Mouse (Mus musculus): ENCODE measurements around the gene Actn2. TPM values are rescaled to one million over a fixed set of nuclear protein-coding genes. Genes with fewer than 3 reads are reported as not detected.

Gene Actn2
- polyA plus RNA-seq, 1 experiment from 2014 or later: 17.0 TPM

DNA sequence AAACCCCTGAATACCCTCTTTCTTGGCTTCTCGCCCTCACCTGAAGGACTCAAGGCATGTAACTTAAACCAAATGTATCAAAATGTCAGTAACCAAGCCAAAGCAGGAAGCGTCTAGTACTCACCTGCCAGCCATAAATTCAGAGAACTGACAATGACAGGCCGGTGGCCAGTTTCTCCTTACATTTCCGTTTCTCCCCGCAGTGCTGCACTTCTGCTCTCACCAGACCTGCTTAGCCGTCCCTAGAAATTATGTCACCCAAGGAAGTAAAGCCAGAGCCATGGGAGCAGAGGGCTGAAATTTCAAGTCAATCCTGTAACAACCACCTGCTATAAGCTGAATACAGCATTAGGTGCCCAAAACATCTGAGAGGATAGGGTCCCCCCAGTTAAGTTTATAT is 887 bp upstream of the Actn2 start:
- Histone ChIP-seq H3K4me3 (no peak overlapping the region), H3K9me3 (no peaks in the 10 kb centered on the region), H3K27me3 (peaks cover 4% of the 10 kb centered on the region; the same call in 1 of the 2 replicates), H3K36me3 (no peaks in the 10 kb centered on the region), H3K4me1 (peaks cover 5% of the 10 kb centered on the region), H3K9ac (no peak overlapping the region), H3K27ac (no peak overlapping the region), H3K4me2 (peak overlapping the region; percentile 76; the same call in 1 of the 2 replicates)
- no peak for ATAC-seq (ENCODE audit: insufficient number of reproducible peaks, insufficient read depth, low FRiP score, low TSS enrichment, low read depth)
- 52% methylated on average over 6 of the region's 6 CpGs for WGBS

DNA sequence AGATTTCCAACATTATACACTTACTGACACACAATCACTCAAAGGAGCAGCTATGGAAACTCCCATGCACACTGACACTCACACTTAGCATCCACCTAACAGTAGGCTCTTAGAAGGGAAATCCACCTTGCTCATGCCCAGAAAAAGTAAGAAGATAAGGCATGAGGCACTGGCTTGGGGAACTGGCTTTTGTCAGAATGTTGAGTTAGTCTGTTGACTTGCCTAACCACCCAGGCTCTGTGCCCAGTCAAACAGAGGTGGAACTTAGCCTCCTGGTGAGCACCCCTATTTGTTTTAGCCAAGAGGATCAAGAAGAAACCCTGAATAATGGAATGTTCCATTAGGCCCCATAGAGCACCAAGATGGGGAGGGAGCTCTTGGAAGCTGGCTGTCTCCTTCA is 1.1 kb downstream of the Actn2 start:
- no peak overlapping the region for H3K9ac ChIP-seq
- ATAC-seq (ENCODE audit: insufficient number of reproducible peaks, insufficient read depth, low FRiP score, low TSS enrichment, low read depth): no peak
- no peaks in the 10 kb centered on the region for H3K9me3 ChIP-seq
- no peak overlapping the region for H3K4me3 ChIP-seq
- H3K4me1 ChIP-seq: peaks cover 5% of the 10 kb centered on the region
- H3K36me3 ChIP-seq: no peaks in the 10 kb centered on the region
- H3K27me3 ChIP-seq: peaks cover 4% of the 10 kb centered on the region; the same call in 1 of the 2 replicates
- H3K27ac ChIP-seq: no peak overlapping the region
- H3K4me2 ChIP-seq: no peak overlapping the region

DNA sequence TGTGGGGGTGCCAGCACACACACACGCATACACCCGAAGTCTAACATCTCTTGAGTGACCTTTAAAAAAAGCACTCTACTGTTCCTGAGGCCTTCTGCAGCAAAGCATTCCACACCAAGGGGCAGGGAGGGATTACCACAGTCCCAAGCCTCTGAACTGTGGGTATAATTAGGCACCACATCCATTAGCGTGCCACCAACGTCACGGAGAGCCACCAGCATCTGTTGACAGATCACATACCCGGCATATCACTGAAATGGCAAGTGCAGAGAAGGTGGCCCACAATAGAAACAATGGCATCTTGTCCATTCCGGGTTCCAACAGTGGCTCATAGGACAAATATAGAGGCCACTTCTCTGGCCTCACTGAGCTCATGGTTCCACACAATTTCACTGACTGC is 2.8 kb downstream of the Actn2 start:
- no peak for ATAC-seq (ENCODE audit: insufficient number of reproducible peaks, insufficient read depth, low FRiP score, low TSS enrichment, low read depth)

DNA sequence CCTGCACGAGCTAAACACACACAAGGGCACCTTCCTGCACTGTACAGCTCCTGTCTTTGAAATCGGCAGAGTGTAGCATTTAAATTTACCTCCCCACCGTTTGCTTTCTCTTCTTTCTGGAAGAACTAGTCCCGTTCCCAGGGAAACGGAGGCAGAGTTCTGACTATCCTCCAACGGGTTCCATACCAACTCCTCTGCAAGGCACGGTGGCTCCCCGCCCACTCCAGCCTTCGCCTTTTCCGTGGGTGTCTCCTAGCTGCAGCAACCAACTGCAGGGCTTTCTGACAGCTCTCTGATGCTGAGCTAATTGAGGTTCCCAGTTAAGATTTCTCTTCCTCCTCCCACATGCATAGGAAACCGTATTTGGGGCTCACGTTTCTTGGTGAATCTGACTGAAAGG is 6.5 kb downstream of the Actn2 start:
- 64% methylated on average over 12 of the region's 12 CpGs for WGBS
- Histone ChIP-seq H3K36me3 (no peaks in the 10 kb centered on the region), H3K9me3 (no peaks in the 10 kb centered on the region), H3K9ac (no peak overlapping the region), H3K4me1 (no peaks in the 10 kb centered on the region), H3K27ac (no peak overlapping the region), H3K27me3 (no peaks in the 10 kb centered on the region), H3K4me3 (no peak overlapping the region), H3K4me2 (no peak overlapping the region)
- no peak for ATAC-seq (ENCODE audit: insufficient number of reproducible peaks, insufficient read depth, low FRiP score, low TSS enrichment, low read depth)

More for the DNA sequence above, 2.8 kb downstream of the Actn2 start:
- Histone ChIP-seq H3K9ac (no peak overlapping the region), H3K27me3 (peaks cover 4% of the 10 kb centered on the region; the same call in 1 of the 2 replicates), H3K4me3 (no peak overlapping the region), H3K4me1 (peaks cover 5% of the 10 kb centered on the region), H3K36me3 (no peaks in the 10 kb centered on the region), H3K9me3 (no peaks in the 10 kb centered on the region), H3K27ac (no peak overlapping the region), H3K4me2 (no peak overlapping the region)
- WGBS: 82% methylated on average over 7 of the region's 7 CpGs

DNA sequence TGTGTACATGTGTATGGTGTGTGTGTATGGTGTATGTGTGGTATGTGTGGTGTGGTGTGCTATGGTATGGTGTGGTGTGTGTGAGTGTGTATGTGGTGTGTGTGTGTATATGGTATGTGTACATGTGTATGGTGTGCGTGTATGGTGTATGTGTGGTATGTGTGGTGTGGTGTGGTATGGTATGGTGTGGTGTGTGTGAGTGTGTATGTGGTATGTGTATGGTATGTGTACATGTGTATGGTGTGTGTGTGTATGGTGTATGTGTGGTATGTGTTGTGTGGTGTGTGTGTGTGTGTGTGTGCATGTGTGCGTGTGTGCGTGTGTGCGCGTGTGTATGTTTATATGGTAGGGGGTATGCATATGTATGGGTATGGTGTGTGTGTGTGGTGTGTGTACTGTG is 9.0 kb downstream of the Actn2 start:
- H3K27me3 ChIP-seq: no peaks in the 10 kb centered on the region
- no peak overlapping the region for H3K4me3 ChIP-seq
- no peaks in the 10 kb centered on the region for H3K9me3 ChIP-seq
- no peak overlapping the region for H3K27ac ChIP-seq
- H3K36me3 ChIP-seq: no peaks in the 10 kb centered on the region
- 0 out of 2 replicates have a peak, but pooled peaks have one; percentile 48 for ATAC-seq (ENCODE audit: insufficient number of reproducible peaks, insufficient read depth, low FRiP score, low TSS enrichment, low read depth)
- no peak overlapping the region for H3K4me2 ChIP-seq
- H3K4me1 ChIP-seq: no peaks in the 10 kb centered on the region
- over 99% methylated on average over 5 of the region's 5 CpGs for WGBS
- no peak overlapping the region for H3K9ac ChIP-seq

DNA sequence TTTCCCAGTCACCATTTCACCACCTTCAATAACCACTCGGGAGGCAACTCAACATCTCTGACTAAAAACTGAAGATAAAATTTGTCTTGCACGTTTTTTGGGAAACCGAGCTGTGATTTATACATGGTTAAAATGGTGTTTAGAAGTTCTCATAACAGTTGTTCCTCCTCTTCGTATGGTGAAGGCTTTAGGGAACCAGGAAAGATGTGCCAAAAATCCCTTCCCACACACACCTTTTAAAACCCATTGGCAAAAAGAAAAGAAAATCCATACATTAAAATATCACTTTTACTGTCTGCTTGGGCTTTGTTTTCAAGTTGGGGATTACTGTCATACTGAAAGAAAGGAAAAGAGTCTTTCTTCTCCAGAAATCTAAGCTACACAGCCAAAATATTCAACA is 12.2 kb downstream of the Actn2 start:
- Histone ChIP-seq H3K4me1 (no peaks in the 10 kb centered on the region), H3K9ac (no peak overlapping the region), H3K4me3 (no peak overlapping the region), H3K9me3 (no peaks in the 10 kb centered on the region), H3K4me2 (no peak overlapping the region), H3K27me3 (no peaks in the 10 kb centered on the region), H3K27ac (no peak overlapping the region), H3K36me3 (no peaks in the 10 kb centered on the region)
- no peak for ATAC-seq (ENCODE audit: insufficient number of reproducible peaks, insufficient read depth, low FRiP score, low TSS enrichment, low read depth)
- 86% methylated on average over 4 of the region's 4 CpGs for WGBS

DNA sequence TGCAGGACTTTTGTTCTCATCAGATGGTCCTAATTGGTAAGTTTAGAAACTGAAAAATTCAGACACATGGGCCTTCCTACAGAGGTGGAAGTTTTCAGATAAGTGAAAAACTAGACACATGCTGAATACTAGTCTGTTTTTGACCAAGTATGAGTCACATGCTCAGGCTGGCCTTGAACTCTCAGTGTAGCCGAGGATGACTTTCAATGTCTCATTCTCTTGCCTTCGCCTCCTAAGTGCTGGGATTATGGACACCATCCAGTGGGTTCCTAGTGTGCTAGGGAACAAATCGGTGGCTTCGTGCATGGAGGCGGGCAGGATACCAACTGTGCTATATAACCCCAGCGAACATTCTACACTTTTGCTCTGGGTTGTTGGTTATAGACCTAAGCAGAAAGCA is 13.0 kb downstream of the Actn2 start:
- no peak overlapping the region for H3K4me2 ChIP-seq
- H3K36me3 ChIP-seq: no peaks in the 10 kb centered on the region
- no peaks in the 10 kb centered on the region for H3K27me3 ChIP-seq
- H3K4me3 ChIP-seq: no peak overlapping the region
- no peak overlapping the region for H3K9ac ChIP-seq
- no peaks in the 10 kb centered on the region for H3K4me1 ChIP-seq
- H3K9me3 ChIP-seq: no peaks in the 10 kb centered on the region
- WGBS: 91% methylated on average over 6 of the region's 6 CpGs
- H3K27ac ChIP-seq: no peak overlapping the region
- ATAC-seq (ENCODE audit: insufficient number of reproducible peaks, insufficient read depth, low FRiP score, low TSS enrichment, low read depth): no peak

DNA sequence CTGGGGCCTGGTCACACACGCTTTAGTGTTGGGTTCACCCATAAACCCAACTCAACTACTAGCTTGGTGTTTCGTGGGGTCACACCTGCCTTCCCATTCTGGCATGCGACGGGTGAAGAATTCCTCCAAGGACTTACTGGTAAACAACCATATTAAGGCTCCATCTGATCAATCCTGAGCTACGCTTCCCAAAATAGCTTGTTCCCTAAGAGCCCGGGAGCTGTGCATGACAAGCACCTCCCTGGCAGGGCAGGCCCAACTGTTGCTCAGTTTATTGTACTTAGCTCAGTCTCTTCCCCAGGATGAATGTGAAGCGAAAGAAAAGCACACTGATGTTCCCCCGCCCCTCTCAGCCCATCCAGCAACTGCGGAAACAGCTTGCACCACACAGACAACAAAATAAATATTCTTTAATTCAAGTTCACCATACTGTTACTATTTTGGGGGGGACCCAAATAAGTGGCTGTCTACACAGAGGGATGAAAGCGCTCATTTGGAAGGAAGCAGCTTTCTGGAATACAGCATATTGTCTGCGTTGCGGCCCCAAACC is 17.4 kb downstream of the Actn2 start:
- Histone ChIP-seq H3K9me3 (no peaks in the 10 kb centered on the region), H3K27me3 (no peaks in the 10 kb centered on the region), H3K27ac (no peak overlapping the region), H3K4me1 (no peaks in the 10 kb centered on the region), H3K4me2 (no peak overlapping the region), H3K9ac (no peak overlapping the region), H3K36me3 (no peaks in the 10 kb centered on the region), H3K4me3 (no peak overlapping the region)
- ATAC-seq (ENCODE audit: insufficient number of reproducible peaks, insufficient read depth, low FRiP score, low TSS enrichment, low read depth): no peak
- 90% methylated on average over 12 of the region's 12 CpGs for WGBS

DNA sequence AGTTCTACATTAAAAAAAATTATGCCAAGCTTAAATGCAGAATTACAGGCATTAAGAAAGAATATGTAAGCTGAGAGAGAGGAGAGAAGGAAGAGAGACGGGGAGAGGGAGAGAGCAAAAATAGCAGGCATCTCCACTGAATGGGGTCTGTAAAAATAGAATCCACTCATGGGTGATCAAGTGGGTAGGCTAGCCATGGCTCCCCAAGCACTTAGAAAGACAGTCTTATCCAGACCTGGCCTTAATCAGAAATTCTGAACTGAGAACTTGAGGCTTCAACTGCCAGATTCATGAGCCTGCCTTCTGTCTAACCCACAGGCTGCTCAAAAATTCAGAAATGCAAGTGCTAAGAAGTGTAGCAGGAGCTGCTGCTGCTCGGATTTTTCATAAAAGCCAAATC is 20.4 kb downstream of the Actn2 start:
- no peaks in the 10 kb centered on the region for H3K9me3 ChIP-seq
- H3K36me3 ChIP-seq: no peaks in the 10 kb centered on the region

DNA sequence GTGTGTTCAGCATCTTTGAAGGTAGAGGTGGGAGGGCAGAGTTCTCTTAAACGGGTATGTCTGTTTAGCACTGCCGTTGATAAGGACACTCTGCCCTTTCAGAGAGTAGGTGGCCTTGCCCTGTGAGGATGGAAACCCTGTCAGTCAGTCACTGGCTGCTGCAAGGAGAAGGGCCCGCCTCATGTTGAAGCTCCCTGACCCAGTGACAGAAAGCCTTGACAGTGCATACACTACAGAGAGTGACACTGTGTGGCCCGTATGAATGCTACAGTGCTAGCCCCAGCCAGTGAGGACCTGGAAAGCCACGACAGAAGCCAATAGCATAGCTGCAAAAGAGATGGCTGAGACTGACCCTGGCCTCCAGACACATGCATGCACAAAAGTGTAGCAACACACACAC is 22.5 kb downstream of the Actn2 start:
- Histone ChIP-seq H3K9me3 (no peaks in the 10 kb centered on the region), H3K27ac (no peak overlapping the region), H3K4me2 (no peak overlapping the region), H3K4me3 (no peak overlapping the region), H3K9ac (no peak overlapping the region), H3K36me3 (no peaks in the 10 kb centered on the region), H3K27me3 (no peaks in the 10 kb centered on the region), H3K4me1 (no peaks in the 10 kb centered on the region)
- WGBS: 74% methylated on average over 5 of the region's 5 CpGs
- ATAC-seq (ENCODE audit: insufficient number of reproducible peaks, insufficient read depth, low FRiP score, low TSS enrichment, low read depth): no peak

More for the DNA sequence above, 20.4 kb downstream of the Actn2 start:
- H3K27ac ChIP-seq: no peak overlapping the region
- no peak overlapping the region for H3K9ac ChIP-seq
- no peak overlapping the region for H3K4me3 ChIP-seq
- no peak overlapping the region for H3K4me2 ChIP-seq
- ATAC-seq (ENCODE audit: insufficient number of reproducible peaks, insufficient read depth, low FRiP score, low TSS enrichment, low read depth): no peak
- H3K27me3 ChIP-seq: no peaks in the 10 kb centered on the region
- no peaks in the 10 kb centered on the region for H3K4me1 ChIP-seq
- WGBS: 54% methylated on average over 2 of the region's 2 CpGs

DNA sequence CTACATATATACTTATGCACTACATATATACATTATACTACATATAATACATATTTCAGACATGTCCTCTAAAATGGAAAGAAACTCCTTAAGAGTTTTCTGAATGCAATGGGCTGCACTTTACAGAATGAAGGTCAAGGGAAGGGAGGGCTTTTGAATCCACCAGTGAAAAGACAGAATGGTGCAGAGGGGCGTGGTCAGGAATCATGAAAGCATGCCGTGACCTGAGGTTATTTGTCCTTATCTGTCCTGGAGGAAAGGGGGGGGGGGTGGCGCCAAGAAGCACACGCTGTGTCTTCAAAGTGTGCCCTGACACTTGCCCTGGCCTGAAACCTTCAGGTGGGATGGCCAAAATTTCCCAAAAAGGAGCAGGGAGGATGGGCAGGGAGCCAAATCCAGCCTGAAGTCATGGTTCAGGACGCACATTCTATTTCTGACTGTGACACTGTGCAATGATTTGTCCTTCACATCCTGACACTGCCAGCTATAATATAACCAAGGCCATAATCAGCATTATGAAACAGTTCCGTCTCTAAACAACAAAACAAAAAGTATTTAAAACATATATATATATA is 23.3 kb downstream of the Actn2 start:
- Histone ChIP-seq H3K4me1 (no peaks in the 10 kb centered on the region), H3K27me3 (no peaks in the 10 kb centered on the region), H3K4me2 (no peak overlapping the region), H3K4me3 (no peak overlapping the region), H3K9me3 (no peaks in the 10 kb centered on the region), H3K27ac (no peak overlapping the region), H3K36me3 (no peaks in the 10 kb centered on the region), H3K9ac (no peak overlapping the region)
- 71% methylated on average over 6 of the region's 6 CpGs for WGBS
- no peak for ATAC-seq (ENCODE audit: insufficient number of reproducible peaks, insufficient read depth, low FRiP score, low TSS enrichment, low read depth)

DNA sequence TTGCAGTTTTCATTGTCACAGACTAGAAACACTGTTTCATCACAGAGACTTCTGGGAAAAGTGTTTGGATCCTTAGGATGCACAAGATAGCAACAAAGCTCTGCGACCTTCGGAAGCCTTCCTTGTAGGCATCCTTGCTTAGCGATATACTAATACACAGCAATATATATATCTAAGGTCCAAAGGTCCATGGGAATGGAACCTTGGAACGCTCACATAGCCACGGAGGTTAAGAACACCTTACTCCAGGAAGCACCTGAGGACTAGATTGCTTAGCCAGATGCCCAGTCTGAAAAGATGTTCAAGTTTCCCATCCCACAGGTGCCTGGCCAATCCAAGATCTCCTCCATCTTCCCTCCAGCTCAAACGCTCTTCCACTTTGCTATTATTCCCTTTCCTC is 26.4 kb downstream of the Actn2 start:
- Histone ChIP-seq H3K4me2 (no peak overlapping the region), H3K36me3 (no peaks in the 10 kb centered on the region), H3K9ac (no peak overlapping the region), H3K27ac (no peak overlapping the region), H3K27me3 (no peaks in the 10 kb centered on the region), H3K4me1 (no peaks in the 10 kb centered on the region), H3K9me3 (no peaks in the 10 kb centered on the region), H3K4me3 (no peak overlapping the region)
- 94% methylated on average over 6 of the region's 6 CpGs for WGBS
- ATAC-seq (ENCODE audit: insufficient number of reproducible peaks, insufficient read depth, low FRiP score, low TSS enrichment, low read depth): no peak
